ENCODE assay signal across 28 mouse cellular contexts in the genomic region with DNA sequence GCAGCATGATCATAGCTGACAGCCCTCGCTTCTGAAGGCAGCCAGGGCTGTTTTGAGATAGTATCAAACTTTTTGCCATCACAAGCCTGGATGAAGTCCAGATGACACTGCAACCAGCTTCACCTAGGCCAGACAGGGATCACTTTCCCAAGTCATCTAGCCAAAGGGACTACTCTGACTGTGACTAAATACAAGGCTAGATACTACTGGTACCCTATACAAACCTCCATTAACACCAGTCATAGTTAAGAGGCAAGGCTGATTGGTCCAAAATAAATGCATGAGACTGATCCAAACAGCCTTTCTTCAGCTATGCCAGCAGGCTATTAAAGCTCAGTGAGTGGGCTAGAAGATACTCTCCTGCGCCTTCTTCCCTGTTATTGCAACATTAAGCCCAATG.
"Had no signal": no experiment of that assay in that cellular context is flagged by ENCODE, and none has a peak within 500 bp of the region (broad histone marks: within the 10 kb centered on the region; RNA-seq: fewer than 3 reads in every experiment).

No protein-coding gene starts in this region.

- H3K9ac ChIP-seq: embryonic facial prominence, embryonic 12.5 days; embryonic facial prominence, embryonic 13.5 days; embryonic facial prominence, embryonic 15.5 days; forebrain, embryonic 12.5 days; forebrain, embryonic 13.5 days; forebrain, embryonic 15.5 days; forebrain, postnatal 0 days had no signal

- H3K9me3 ChIP-seq: embryonic facial prominence, embryonic 10.5 days; embryonic facial prominence, embryonic 12.5 days; embryonic facial prominence, embryonic 13.5 days; embryonic facial prominence, embryonic 15.5 days; forebrain, embryonic 10.5 days; forebrain, embryonic 12.5 days; forebrain, embryonic 13.5 days; forebrain, embryonic 15.5 days had no signal

- H3K27me3 ChIP-seq: embryonic facial prominence, embryonic 12.5 days; embryonic facial prominence, embryonic 13.5 days; embryonic facial prominence, embryonic 15.5 days; forebrain, embryonic 12.5 days; forebrain, embryonic 13.5 days; forebrain, embryonic 15.5 days had no signal

- ATAC-seq: forebrain, embryonic 13.5 days; forebrain, embryonic 14.5 days; forebrain, embryonic 15.5 days; forebrain, embryonic 16.5 days; forebrain, postnatal 0 days had no signal

- H3K4me2 ChIP-seq: embryonic facial prominence, embryonic 12.5 days; embryonic facial prominence, embryonic 13.5 days; embryonic facial prominence, embryonic 15.5 days; forebrain, embryonic 12.5 days; forebrain, embryonic 13.5 days; forebrain, embryonic 15.5 days had no signal

- H3K4me1 ChIP-seq: embryonic facial prominence, embryonic 10.5 days; embryonic facial prominence, embryonic 12.5 days; embryonic facial prominence, embryonic 13.5 days; embryonic facial prominence, embryonic 15.5 days; forebrain, embryonic 10.5 days; forebrain, embryonic 12.5 days; forebrain, embryonic 15.5 days had no signal

- H3K4me3 ChIP-seq: embryonic facial prominence, embryonic 10.5 days; embryonic facial prominence, embryonic 12.5 days; embryonic facial prominence, embryonic 13.5 days; embryonic facial prominence, embryonic 15.5 days; erythroblast, embryonic 14.5 days; forebrain, embryonic 10.5 days; forebrain, embryonic 12.5 days; forebrain, embryonic 13.5 days; forebrain, embryonic 15.5 days; gastrocnemius, adult 2 months; heart, adult 2 months had no signal

- H3K27ac ChIP-seq: embryonic facial prominence, embryonic 10.5 days; embryonic facial prominence, embryonic 12.5 days; embryonic facial prominence, embryonic 13.5 days; embryonic facial prominence, embryonic 15.5 days; forebrain, embryonic 10.5 days; forebrain, embryonic 12.5 days; forebrain, embryonic 13.5 days; forebrain, embryonic 15.5 days; gastrocnemius, adult 2 months; heart, adult 2 months had no signal

- DNase-seq: cerebellum, adult 8-10 months; cerebellum, adult 9-10 months; cerebellum, adult 9-11 months; cerebellum, postnatal 10 days; cerebellum, postnatal 14 days; cerebellum, postnatal 25 days; cerebellum, postnatal 36 days; embryo, embryonic 11 days; forebrain, postnatal 0 days; gastrocnemius, adult 2 months; gastrocnemius, postnatal 10 days; gastrocnemius, postnatal 14 days; gastrocnemius, postnatal 25 days; gastrocnemius, postnatal 36 days; heart, adult 11 months; heart, adult 18-20 months; heart, adult 2 months had no signal
